Mouse (Mus musculus): Measurements from ENCODE around the gene Cox19. TPM values are rescaled to one million over a fixed set of nuclear protein-coding genes. Genes with fewer than 3 reads are reported as not detected.

The Cox19 gene
- polyA plus RNA-seq, 1 experiment from 2014 or later, result 147 TPM

GRCm38 (mm10) chr5:139330766-139331165 lies 20.5 kb downstream of the Cox19 start:
- Histone ChIP-seq H3K4me3 (no peak overlapping the region), H3K4me1 (replicated peaks) (peaks cover 3% of the 10 kb centered on the region; the same call in 1 of the 2 replicates), H3K27me3 (ENCODE audit: insufficient read depth, poor library complexity, severe bottlenecking) (peaks cover 32% of the 10 kb centered on the region), H3K36me3 (peaks cover 15% of the 10 kb centered on the region), H3K9me3 (no peaks in the 10 kb centered on the region), H3K27ac (no peak overlapping the region)
- 73% methylated on average over 7 of the region's 7 CpGs for WGBS
- no peak for DNase-seq (ENCODE audit: low spot score)

DNA sequence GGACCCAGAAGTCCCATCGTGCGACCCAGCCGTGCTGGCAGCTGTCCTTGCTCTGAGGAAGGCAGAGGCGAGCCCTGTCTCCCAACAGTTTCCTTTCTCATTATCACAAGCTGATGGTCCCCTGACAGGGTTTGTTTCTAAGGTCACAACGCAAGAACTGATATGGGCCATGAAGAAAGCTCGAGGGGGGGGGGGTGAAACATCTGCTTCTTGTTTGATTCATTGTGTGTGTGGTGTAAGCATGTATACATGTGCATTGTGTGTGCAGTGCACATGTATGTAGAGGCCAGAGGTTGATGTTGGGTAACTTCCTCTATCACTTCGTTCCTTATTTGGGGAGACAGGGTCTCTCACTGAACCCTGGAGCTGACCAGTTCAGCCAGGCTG lies 23.6 kb downstream of the Cox19 start:
- no peak overlapping the region for H3K27ac ChIP-seq
- no peaks in the 10 kb centered on the region for H3K9me3 ChIP-seq
- H3K36me3 ChIP-seq, result no peaks in the 10 kb centered on the region
- H3K4me1 ChIP-seq (replicated peaks), result peaks cover 21% of the 10 kb centered on the region
- WGBS, result 79% methylated on average over 7 of the region's 7 CpGs
- H3K27me3 ChIP-seq (ENCODE audit: insufficient read depth, poor library complexity, severe bottlenecking), result peaks cover 63% of the 10 kb centered on the region
- no peak overlapping the region for H3K4me3 ChIP-seq
- DNase-seq (ENCODE audit: low spot score), result no peak

DNA sequence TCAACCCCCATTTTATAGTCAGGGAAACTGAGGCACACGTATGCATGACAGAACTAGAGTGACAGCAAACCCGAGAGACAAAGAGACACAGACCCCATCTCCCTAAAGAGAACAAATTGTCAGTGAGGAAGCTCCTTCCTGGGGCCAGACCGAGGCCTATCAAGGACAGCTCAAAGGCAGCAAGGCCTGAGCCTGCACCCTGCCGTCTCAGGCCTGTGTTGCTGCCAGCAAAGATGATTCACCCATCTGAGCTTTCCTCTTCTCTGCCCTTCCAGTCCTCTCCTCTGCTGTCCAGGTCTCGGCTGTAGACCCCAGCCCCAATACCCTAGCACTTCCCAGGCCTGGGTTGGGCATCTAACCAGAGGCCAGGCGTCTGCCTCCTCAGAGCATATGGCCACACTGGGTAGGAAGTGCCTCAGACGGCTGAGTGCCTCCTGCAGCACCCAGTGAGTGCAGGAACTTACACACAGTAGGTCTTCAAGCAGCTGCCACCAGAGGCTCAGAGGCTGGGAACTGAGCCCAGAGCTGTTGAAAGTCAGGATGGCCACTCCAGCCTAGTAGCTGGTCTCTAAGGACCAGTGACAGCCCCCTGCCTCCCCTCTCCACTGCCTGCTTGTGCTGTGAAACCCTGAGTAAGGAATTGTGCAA lies 24.1 kb downstream of the Cox19 start:
- 72% methylated on average over 7 of the region's 7 CpGs for WGBS
- Histone ChIP-seq H3K4me3 (no peak overlapping the region), H3K27me3 (ENCODE audit: insufficient read depth, poor library complexity, severe bottlenecking) (peaks cover 68% of the 10 kb centered on the region), H3K9me3 (no peaks in the 10 kb centered on the region), H3K4me1 (replicated peaks) (peaks cover 21% of the 10 kb centered on the region), H3K36me3 (no peaks in the 10 kb centered on the region), H3K27ac (no peak overlapping the region)
- DNase-seq (ENCODE audit: low spot score), result no peak

- Histone ChIP-seq H3K27me3 (ENCODE audit: insufficient read depth, poor library complexity, severe bottlenecking) (peaks cover 68% of the 10 kb centered on the region), H3K36me3 (no peaks in the 10 kb centered on the region), H3K4me3 (no peak overlapping the region), H3K9me3 (no peaks in the 10 kb centered on the region), H3K4me1 (replicated peaks) (peaks cover 18% of the 10 kb centered on the region), H3K27ac (no peak overlapping the region)
- WGBS, result 67% methylated on average over 13 of the region's 13 CpGs
- no peak for DNase-seq (ENCODE audit: low spot score)
These were observed 25.0 kb downstream of the Cox19 start for GRCm38 (mm10) chr5:139326111-139326696.

- Histone ChIP-seq H3K27me3 (ENCODE audit: insufficient read depth, poor library complexity, severe bottlenecking) (peaks cover 67% of the 10 kb centered on the region), H3K4me3 (peak within 1 kb of the TSS; percentile 76), H3K27ac (peak within 1 kb of the TSS; percentile 69), H3K4me1 (replicated peaks) (peaks cover 18% of the 10 kb centered on the region), H3K9me3 (no peaks in the 10 kb centered on the region), H3K36me3 (no peaks in the 10 kb centered on the region)
- 4% methylated on average over 61 of the region's 61 CpGs for WGBS
- peak; percentile 36 for DNase-seq (ENCODE audit: low spot score)
These were observed 25.7 kb downstream of the Cox19 start, which contains the start of gene Adap1 for GRCm38 (mm10) chr5:139325395-139325966. TSS of gene Adap1 (minus strand) at chr5:139325622.

DNA sequence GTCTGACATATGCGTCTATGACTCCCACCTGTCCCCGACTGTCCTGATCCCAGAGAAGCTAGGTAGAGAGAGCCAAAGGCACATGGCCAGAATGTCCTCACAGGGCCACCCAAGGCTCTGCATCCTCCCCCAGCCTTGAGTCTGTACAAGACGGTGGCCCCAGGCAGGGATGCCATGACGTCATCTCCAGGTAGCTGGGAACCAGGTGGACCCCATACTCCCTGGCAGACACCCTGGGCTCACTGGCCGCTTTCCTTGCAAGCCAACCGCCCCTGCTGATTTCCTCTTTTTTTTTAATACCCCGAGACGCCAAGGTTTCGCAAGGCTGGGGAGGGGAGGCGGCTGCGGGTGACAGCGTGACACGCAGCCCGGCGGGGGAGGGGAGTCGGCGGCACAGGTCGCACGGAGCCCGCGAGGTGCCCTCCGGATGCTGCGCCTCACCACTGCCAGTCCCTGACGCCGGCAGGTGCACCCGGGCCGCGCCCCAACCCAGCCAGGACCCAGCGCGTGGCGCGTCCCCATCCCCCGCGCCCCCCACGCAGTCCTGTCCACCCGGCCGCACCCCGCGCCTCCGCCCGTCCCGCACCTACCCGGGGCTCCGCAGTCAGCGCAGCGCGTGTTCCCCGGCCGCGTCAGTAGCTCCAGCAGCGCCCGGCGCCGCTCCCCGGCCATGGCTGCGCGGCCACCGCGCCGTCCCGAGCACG lies 26.4 kb downstream of the Cox19 start:
- peak overlapping the region; percentile 69 for H3K27ac ChIP-seq
- 2% methylated on average over 60 of the region's 62 CpGs for WGBS
- no peaks in the 10 kb centered on the region for H3K9me3 ChIP-seq
- no peaks in the 10 kb centered on the region for H3K36me3 ChIP-seq
- peaks cover 67% of the 10 kb centered on the region for H3K27me3 ChIP-seq (ENCODE audit: insufficient read depth, poor library complexity, severe bottlenecking)
- peak overlapping the region; percentile 76 for H3K4me3 ChIP-seq
- DNase-seq (ENCODE audit: low spot score), result peak; percentile 27
- H3K4me1 ChIP-seq (replicated peaks), result peaks cover 18% of the 10 kb centered on the region

- WGBS, result 64% methylated on average over 5 of the region's 5 CpGs
- Histone ChIP-seq H3K36me3 (no peaks in the 10 kb centered on the region), H3K4me1 (replicated peaks) (peaks cover 18% of the 10 kb centered on the region), H3K9me3 (no peaks in the 10 kb centered on the region), H3K27ac (no peak overlapping the region), H3K4me3 (0 out of 2 replicates have a peak overlapping the region, but pooled peaks have one; percentile 76), H3K27me3 (ENCODE audit: insufficient read depth, poor library complexity, severe bottlenecking) (peaks cover 63% of the 10 kb centered on the region)
- no peak for DNase-seq (ENCODE audit: low spot score)
These were observed 27.1 kb downstream of the Cox19 start for GRCm38 (mm10) chr5:139324045-139324491.

- Histone ChIP-seq H3K4me1 (replicated peaks) (peaks cover 18% of the 10 kb centered on the region), H3K4me3 (no peak overlapping the region), H3K27ac (no peak overlapping the region), H3K36me3 (no peaks in the 10 kb centered on the region), H3K9me3 (no peaks in the 10 kb centered on the region), H3K27me3 (ENCODE audit: insufficient read depth, poor library complexity, severe bottlenecking) (peaks cover 63% of the 10 kb centered on the region)
- 82% methylated on average over 9 of the region's 9 CpGs for WGBS
- no peak for DNase-seq (ENCODE audit: low spot score)
These were observed 27.8 kb downstream of the Cox19 start for GRCm38 (mm10) chr5:139323260-139323924.

GRCm38 (mm10) chr5:139321331-139321730 lies 29.9 kb downstream of the Cox19 start:
- peaks cover 52% of the 10 kb centered on the region for H3K27me3 ChIP-seq (ENCODE audit: insufficient read depth, poor library complexity, severe bottlenecking)
- no peaks in the 10 kb centered on the region for H3K36me3 ChIP-seq
- no peak overlapping the region for H3K27ac ChIP-seq
- no peak overlapping the region for H3K4me3 ChIP-seq
- peaks cover 27% of the 10 kb centered on the region for H3K4me1 ChIP-seq (replicated peaks)
- H3K9me3 ChIP-seq, result no peaks in the 10 kb centered on the region
- DNase-seq (ENCODE audit: low spot score), result no peak
- 81% methylated on average over 6 of the region's 6 CpGs for WGBS

- Histone ChIP-seq H3K4me1 (replicated peaks) (peaks cover 24% of the 10 kb centered on the region), H3K27ac (no peak overlapping the region), H3K4me3 (no peak overlapping the region), H3K27me3 (ENCODE audit: insufficient read depth, poor library complexity, severe bottlenecking) (peaks cover 43% of the 10 kb centered on the region), H3K9me3 (no peaks in the 10 kb centered on the region), H3K36me3 (no peaks in the 10 kb centered on the region)
- DNase-seq (ENCODE audit: low spot score), result no peak
- 83% methylated on average over 7 of the region's 7 CpGs for WGBS
These were observed 30.8 kb downstream of the Cox19 start for GRCm38 (mm10) chr5:139320424-139320823.

DNA sequence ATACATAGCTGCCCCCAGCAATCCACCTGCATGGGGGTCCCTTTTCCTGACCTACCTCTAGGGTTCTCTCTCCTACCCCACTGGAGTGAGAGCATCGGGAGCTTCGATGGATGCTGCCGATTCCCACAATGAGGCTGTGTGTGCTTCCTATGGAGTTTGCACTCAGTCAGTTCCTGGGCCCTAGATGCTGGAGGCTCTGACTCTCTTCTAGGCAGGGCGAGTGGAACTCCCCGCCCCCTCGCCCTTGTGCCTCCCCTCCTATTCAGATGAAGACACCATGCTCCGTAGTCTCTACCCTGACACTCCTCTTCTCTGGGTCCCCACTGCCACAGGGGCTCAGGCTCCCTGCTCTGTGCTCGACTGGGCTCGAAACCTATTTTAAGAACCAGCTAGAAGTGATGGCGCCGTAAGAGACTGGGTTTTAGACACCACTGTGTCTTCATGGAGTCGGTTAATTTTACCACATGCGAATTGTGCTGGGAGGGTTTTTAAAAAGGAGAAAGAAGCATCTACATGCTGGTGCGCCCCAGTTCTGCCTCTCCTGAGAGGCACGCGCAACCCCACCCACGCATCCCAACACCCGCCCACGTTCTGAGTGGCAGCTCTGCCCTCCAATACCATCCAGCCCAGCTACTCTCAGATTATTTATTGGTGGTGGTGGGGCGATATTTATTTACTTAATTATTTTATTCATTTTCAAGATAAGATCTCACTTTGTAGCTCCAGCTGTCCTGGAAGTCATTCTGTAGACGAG lies 33.3 kb downstream of the Cox19 start:
- Histone ChIP-seq H3K4me3 (no peak overlapping the region), H3K9me3 (no peaks in the 10 kb centered on the region), H3K27ac (no peak overlapping the region), H3K4me1 (replicated peaks) (peaks cover 9% of the 10 kb centered on the region; the same call in 1 of the 2 replicates), H3K27me3 (ENCODE audit: insufficient read depth, poor library complexity, severe bottlenecking) (peaks cover 18% of the 10 kb centered on the region), H3K36me3 (no peaks in the 10 kb centered on the region)
- 64% methylated on average over 21 of the region's 21 CpGs for WGBS
- DNase-seq (ENCODE audit: low spot score), result no peak

All from hindbrain, embryonic 10.5 days (tissue).